Mouse (Mus musculus) c-Kit-positive CD71-positive TER-119-negative erythroid progenitor cells, embryonic 14.5 days (primary cell): ENCODE results near the gene Ccdc150.

Experiments
- DNase-seq: peaks from one replicate; pipeline ENCODE4 v3.0.0-alpha.2; 2013; ENCODE audit warnings: low read depth

Ccdc150 gene

DNA sequence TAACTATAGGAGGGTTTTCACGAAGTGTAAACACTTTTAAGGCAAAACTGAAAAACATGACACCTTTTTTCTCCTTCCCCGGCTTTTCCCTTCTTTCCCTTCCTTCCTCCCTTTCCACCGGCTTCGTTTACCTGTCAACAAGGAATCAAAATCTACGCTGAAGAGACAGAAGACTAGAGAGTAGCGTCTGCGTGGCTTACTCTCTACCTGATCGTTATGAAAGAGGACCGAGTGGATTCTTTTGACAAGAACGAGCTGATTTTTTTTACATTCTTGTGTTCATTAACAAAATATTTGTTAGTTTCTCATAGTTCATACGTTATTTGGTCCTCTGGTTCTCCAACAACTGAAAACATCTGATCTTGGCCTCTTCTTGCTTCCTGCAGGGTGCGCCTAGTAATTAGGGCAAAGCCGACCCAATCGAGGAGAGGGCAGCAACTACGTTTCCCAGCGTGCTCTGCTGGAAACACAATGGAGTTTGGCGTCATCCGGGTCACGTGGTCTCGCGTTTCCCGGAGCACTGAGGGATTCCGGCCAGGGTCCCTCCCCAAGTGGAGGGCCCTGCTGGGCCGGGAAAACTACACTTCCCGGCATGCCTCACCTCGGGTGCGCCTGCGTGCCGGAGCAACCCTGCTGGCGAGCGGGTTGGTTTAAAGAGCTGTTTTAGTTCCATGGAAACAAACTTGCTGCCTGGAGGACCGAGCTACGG lies at the start of gene Ccdc150:
Ccdc150 (plus strand) TSS at position 526 of the 709 bp plus-strand sequence.
- peak; percentile 86 for DNase-seq

DNA sequence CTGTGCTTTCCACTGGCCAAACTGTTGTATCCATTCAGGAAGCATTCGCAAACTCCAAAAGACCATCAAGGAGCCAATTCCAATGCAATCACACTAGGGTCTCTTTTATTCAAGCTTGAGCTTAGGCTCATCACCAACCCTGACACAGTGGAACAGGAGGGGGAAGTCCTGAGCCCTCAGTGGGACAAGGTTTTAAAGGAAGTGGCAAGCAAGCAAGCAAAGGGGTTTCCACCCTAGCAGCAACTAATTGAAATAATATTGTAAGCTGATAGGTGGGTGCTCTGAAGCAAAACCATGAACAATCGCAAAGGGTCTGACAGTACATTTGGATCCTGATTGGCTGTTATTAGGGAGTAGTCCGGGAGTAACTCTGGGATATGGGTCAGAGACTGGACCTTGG lies 30.2 kb upstream of the Ccdc150 start:
- no peak for DNase-seq

DNA sequence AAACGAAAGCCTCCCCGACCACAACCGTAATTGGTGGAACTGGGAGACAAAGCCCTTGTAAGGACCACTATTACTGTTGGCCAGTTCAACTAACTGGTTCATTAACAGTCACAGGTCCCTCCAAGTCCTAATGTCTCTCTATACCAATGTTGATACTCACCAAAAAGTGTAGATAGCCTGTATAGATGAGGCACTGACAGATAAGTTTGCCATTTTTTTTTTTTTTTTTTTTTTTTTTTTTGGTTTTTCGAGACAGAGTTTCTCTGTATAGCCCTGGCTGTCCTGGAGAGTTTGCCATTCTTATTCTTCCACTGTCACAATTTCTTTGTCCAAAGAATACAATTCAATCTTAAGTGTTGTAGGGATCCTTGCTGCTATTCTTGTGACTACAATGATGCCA lies 7.8 kb upstream of the Ccdc150 start:
- no peak for DNase-seq

DNA sequence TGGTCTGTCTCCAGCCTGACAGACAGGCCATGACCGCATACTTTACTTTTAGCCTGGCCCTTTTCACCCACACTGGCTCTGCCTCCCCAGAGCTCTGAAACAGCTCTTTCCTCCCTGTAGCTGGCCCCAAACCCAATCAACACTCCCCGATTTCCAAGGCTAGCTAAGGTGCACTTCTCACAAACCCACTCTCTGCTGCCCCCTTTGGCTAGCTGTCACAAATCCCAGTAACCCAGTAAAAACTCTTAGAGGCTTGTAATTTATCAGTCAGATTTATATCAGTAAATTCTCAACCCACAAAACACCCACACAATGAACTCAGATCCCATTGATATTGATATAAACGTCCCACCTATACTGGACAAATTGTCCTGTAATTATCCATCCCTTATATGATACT lies 25.1 kb downstream of the Ccdc150 start:
- no peak for DNase-seq

DNA sequence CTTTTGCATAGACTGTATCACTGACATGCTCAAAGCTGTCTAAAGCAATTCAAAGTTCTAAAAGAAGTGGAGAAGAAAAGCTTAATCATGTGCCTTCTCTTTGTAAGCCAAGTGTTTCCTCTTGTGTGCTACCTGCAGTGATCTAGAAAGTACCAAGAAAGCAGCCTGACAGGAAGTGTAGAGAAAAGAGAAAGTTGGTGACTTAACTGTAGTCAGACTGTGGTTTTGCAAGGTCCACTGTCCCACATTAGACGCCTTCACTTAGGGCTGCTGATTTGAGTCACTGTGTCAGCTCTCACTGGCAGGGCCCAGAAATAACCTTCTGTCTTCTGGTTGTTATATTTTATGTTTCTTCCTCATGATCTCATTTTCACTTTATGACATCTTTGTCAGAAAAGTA lies 29.1 kb downstream of the Ccdc150 start:
- DNase-seq: no peak

DNA sequence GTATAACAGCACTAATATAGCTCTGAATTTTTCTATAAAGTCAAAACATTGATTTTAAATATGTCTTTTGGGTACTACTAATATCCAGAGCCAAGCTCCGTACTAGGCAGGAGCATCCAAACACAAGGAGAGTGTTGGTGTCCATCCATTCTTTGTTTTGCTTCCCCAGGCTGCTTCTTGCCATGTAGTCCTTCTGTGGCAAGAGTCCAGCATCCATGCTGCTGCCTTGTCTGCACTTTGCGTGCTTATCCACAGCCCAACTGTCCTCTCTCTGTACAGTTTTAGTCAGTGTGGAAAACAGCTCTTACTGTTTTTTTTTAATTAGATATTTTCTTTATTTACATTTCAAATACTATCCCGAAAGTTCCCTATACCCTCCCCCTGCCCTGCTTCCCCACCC lies 30.2 kb downstream of the Ccdc150 start:
- no peak for DNase-seq

DNA sequence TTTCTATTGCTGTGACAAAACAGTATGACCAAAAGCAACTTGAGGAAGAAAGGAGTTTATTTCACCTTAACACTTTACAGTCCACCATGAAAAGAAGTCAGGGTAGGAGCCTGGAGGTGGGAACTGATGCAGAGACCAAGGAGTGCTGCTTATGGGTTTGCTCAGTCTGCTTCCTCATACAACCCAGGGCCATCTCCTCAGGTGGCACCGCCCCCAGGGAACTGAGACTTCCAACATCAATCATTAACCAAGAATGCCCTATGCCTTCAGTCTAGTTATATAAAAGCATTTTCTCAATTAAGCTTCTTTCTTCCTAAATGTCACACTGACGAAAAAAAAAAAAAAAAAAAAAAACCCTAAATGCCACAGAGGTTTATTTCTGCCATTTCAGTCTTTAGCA lies 55.9 kb downstream of the Ccdc150 start:
- no peak for DNase-seq

DNA sequence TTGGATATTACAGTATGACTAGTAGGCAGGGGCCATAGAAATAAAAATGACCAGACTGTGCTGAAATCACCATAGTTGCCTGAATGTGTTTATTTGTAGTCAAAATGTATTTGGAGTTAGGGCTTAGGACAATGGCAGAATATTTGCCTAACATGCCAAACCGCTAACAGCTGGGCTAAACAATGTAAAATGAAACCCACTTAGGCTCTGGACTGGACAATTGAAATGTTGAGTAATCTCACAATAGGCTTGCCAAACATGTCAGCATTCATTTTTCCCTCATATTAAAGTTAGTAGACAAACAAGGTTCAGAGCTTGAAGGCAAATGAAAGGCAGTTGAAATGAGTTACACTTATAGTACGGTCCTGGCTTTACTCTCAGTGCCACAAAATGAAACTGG lies 76.2 kb downstream of the Ccdc150 start:
- no peak for DNase-seq

DNA sequence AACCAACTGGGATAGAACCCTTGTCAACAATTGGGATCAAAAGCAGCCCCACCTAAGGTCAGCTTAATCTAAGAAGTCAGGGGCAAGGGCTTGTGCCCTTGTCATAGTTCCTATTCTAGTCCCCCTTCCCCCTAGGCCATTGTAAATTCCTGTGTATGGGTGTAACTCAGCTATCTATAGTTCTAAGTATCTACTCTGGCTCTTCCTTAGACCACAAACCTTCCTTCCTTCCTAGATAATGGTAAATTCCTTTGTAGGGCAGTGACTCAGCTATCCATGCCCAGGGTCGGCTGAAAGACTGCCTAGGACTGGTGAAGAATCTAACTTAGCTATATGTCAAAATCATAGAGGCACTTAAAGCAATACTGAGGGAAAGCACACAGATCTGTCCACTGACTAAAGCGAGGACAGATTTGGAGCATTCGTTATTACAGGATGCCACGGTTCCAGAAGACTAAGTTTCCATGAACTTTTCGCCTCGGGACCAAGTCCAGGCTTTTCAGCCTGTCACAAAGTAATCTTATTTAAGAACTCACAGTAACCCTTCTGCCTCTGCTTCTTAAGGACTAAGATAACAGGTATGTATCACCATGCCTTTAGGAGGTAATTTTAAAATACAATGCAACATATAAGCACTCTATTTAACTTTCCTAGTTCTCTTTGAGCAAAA lies 77.5 kb downstream of the Ccdc150 start:
- no peak for DNase-seq

DNA sequence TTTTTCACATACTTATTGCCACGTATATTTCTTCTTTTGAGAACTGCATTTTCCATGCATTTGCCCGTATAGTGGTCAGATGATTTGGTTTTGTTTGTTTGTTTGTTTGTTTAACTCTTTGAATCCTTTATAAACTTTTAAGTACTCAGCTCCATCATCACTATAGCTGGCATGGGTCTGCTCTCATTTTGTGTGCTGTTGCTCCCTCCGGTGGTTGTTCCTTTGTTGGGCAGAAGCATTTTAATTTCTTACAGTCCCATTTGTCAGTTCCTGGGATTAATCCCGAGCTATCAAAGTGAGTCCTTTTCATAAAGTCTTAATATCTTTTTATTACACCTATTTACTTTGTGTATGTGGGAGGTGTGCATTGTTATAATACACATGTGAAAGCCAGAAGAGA lies 82.5 kb downstream of the Ccdc150 start:
- no peak for DNase-seq

DNA sequence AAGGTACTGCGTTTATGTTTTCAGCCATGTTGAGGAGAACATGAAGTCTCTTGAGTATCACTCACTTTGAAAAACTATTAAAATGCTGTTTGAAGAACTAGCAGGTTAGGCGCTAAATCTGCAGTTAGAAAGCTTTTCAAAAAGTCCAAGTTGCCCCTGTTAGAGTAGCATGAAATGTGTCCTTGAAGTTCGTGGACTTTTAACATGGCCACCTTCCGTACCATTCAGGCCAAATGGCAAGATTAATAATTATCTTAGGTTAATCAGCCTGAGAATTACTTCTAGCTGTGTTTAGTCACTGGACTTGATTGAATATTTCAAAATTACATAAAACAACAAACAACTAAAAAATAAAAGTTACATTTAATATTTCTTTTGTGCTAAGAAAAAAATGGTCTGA lies 104.3 kb downstream of the Ccdc150 start:
- DNase-seq: no peak

DNA sequence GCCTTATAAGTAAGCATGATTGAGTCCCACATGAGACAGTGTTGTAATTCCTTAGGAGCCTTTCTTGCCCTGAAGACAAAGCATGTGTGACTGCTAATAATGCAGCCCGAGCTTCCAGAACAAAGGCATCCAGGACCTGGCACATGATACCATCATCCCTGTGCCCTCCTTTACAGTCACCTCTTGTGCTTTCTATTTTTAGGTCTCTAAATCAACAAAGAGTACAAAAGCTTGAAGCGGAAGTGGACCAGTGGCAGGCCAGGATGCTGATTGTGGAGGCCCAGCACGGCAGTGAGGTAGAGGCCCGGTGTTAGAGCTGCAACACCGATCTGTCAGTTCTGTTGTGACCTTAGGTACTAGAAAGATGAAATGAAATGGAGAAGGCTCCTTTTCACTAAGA lies 105.0 kb downstream of the Ccdc150 start:
- DNase-seq: no peak

DNA sequence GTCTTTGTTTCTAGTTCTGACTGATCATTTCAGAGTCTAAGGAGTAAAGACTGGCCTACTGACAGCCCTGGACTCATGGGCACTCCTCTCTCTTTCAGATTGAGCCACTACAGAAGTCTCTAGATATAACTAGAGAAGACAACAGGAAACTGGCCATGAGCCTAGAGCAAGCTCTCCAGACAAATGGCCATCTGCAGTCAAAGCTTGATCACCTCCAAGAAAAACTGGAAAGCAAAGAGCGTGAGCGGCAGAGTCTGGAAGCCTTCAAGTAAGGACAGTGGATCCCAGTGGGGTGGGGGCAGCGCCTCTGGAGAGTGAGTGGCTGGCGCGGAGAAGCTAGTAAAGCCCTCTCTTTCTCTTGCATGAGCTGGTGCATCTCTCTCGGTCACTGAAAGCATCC lies 106.1 kb downstream of the Ccdc150 start:
- DNase-seq: no peak

DNA sequence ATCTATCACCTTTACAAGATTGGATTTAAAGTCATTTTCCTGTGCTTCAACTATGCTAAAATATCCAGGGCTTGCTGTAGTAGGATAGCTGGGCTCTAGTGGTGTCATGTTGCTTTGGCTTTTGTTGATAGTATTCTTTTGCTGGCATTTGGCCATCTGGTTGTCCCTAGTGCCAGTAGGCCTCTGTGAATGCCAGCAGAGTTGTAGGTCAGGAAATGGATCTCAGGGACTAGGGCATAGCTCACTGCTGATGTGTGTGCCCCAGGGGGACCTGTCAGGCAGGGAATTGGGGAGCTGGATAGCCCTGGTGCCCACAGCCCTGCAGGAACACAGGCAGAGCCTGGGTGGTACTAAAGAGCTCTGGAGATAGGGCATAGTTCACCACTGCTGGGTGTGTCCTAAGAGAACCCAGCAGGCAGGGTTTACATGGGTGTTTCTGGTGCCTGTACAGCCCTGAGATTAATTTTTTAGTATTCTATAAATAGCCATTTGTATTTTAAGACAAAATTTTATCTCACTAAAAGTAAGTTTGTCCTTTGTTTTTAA lies 127.1 kb downstream of the Ccdc150 start:
- no peak for DNase-seq

DNA sequence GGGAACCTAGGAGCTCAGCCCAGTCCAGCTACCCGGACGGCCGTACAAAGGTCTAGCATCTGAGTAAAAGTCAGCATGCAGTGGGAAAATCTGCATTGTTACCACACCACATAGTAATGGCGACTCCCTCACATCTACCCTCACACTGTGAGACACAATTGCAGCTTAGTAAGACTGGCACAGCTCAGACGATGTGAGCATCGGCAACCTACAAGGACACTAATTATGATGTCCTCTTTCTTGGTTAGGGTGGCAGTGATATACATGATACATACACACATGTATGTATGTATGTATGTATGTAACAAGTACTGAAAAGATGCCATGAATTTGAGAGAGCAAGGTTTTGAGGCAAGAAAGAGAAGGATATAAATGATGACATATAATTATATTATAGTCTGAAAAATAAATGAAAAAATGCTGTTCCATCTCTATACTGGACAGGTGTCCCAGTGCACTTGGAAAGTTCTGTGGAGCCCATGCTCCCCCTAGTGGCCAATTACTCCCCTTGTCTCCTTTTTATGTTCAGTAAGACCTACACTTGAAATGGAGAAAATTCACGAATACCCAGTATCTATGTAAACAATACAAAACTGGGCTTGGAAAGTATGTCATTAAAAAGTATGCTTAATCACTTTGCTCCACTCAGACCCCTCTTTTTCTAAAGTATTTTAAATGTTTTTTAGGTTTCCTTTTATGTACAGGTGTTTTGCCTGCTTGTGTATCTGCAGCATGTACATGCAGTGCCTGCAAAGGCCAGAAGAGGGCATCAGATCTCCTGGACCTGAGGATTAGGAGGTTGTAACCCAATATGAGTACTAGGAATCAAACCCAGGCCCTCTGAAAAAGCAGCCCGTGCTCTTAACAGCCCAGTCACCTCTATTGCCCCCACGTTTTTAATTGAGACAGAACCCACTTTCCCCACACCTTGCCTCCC lies 130.8 kb downstream of the Ccdc150 start:
- peak; percentile 38 for DNase-seq

DNA sequence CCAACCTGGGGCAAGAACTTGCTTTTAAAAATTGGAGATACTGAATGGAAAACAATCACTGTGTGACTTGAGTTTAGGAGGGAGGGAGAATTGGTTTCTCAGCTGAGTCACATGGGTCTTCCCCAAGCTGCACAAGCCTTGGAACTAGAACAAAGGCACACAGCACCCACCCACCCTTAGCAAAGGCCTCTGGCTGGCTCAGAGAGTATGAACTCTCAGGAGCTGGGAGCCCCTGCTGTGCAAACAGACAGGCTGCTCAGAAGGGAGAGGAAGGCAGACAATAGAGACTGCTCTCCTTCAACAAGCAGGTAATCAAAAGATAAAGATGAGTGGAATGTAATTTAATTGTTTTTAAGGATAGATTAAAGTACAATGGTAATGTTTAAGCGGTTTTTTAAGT lies 133.7 kb downstream of the Ccdc150 start:
- DNase-seq: no peak

DNA sequence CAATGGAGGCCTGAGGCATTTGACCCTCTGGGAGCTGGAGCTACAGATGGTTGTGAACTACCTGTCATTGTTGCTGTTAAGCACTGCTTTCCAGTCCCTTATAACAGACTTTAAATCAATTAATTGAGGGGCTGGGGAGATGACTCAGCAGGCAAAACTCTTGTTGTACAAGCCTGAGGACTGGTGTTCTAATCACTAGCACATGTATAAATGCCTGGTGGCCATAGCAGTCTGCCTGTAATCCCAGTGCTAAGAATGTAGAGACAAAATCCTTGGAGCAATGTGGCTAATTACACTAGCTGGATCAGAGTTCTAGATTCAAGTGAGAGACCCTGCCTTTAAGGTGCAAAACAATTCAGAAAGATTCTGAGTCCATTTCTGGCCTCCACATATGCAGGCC lies 152.3 kb downstream of the Ccdc150 start:
- no peak for DNase-seq
